Mouse (Mus musculus) left cerebral cortex, adult 8-10 months (tissue): ENCODE results near the gene Stk40. TPM values are rescaled to one million over a fixed set of nuclear protein-coding genes. Genes with fewer than 3 reads are reported as not detected.
A peak's percentile ranks its signal among the peaks of the same experiment; 100 is the strongest.

Experiments used
- DNase-seq, 2 experiments: peaks; one replicate each; pipeline ENCODE4 v3.0.0; 2022; ENCODE audit warnings: low spot score in 2 of 2
- total RNA-seq, 4 experiments: library from RNA; stranded (reverse); gene quantifications; 2 replicates each; pipeline ENCODE4 v1.2.4; 2022

The Stk40 gene
- total RNA-seq, 4 experiments from 2014 or later: 28.8 to 37.6 (median 33.8) TPM

DNA sequence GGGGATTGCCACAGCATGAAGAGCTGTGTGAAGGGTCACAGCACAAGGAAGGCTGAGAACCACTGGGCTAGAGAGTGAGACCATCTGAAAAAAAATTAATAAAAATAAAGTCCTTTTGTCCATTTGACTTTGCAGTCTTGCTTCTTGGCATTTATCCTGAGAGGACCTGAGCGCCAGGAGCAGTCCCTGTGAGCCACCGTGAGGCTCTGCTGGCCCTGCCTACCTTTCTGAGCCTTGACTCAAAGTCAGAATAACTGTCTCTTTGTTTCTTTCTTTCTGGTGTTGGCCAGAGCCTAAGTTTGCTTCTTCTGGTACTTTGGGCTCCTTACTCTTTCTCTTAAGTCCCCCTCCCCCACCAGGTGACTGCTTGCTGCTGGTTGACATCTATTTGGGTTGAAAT is 16.7 kb downstream of the Stk40 start:
- no peak for DNase-seq

DNA sequence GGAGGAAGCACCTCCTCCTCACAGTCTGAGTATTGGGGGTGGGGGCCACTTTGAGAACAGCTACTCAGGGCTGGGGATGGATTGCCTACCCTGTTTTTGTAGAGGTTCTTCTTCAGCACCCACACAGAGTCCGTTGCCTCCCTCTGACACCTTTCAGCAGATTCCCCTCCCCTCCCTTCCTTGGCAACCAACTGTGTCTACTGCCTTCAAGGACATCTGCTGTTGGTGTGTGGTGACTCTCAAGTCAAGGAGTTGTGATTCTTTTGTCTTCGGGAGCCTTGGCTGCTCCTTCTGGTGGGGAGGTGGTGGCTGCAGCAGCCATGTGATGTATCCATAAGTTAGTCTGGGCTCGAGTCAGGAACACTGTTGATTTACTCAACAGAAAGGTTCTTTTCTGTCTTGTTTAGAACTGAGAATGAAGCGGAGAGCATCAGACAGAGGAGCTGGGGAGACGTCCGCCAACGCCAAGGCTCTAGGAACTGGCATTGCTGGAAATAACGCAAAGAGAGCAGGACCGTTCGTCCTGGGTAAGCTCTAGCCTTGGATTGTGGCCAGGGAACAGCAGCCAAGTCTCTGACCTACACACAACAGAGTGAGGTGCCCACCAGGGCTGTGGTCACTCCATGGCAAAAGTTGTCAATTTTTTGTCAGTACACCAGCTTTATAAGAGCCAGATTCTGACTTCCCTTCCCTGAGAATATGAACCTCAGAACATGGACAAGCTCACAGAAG is 19.7 kb downstream of the Stk40 start:
- DNase-seq: peak in 1 of 2 experiments; percentile 71

DNA sequence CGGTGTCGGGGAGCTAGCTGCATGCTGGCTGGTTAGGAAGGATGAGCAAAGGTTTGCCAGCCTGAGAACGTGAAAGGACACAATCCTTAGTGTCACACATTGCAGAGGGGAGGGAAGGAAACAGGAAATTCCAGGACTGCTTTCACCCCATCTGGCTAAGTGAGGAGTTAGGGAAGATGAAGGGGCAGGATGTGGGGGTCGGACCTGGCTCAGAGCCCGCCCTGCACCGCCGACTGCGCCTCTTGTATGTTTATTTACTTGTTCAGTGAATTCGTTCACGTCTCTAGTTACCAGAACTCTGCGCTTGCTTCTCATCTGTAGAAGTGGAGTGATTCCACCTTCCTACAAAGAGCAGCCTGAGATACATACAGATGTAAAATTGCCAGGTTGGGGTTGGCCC is 26.7 kb downstream of the Stk40 start:
- DNase-seq: no peak

- peak in 1 of 2 experiments; percentile 51 for DNase-seq
Measured at GRCm38 (mm10) chr4:126131290-126132121, 27.7 kb downstream of the Stk40 start.

- no peak for DNase-seq
Measured at GRCm38 (mm10) chr4:126132636-126133264, 29.0 kb downstream of the Stk40 start.

GRCm38 (mm10) chr4:126134236-126134635 is 30.5 kb downstream of the Stk40 start:
- DNase-seq: no peak

- no peak for DNase-seq
Measured at GRCm38 (mm10) chr4:126134639-126135038, 30.9 kb downstream of the Stk40 start.

- DNase-seq: no peak
Measured at GRCm38 (mm10) chr4:126137773-126138172, 34.0 kb downstream of the Stk40 start.

DNA sequence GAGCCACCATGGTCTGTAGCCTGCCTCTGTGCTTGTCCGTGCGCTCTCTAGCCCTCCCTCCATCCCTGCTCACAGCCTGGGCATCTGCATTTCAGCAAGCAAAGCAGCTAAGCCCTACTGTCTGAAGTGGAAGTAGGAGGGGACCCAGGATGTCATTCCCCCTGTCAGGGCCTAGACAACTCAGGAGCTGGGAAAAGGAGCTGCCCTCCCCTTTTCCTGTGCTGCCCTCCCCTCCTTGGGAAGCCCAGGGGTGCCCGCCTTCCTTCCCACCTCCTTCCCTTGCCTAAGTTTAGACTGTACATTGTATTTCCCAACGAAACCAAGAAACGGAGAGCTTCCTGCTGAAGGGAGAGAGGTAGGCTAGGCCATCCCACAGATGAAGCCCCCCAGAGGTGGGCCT is 37.3 kb downstream of the Stk40 start:
- no peak for DNase-seq

- DNase-seq: no peak
Measured at GRCm38 (mm10) chr4:126145396-126145795, 41.6 kb downstream of the Stk40 start.

DNA sequence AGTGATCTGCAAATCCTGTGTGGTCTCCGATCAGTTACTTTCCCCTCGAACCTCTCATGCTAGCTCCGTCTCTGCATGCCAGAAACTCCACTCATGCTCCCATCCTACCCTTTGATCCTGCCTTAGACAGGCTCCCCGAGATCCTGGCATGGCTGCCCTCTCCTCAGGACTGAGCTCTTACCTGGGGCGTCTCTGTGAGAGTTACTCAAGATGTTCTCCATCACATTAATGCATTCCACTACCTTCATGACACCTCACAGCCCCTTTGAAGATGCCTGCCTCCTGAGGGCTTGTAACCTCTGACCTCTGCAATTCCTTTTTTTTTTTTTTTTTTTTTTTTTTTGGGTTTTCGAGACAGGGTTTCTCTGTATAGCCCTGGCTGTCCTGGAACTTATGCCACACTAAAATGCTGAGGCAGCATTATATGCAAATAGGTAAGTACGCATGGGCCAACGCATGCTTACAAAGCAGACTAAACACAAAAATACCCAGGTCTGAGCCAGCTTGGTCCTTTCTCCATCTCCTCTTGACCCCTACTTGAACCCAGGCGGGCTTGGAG is 43.3 kb downstream of the Stk40 start:
- no peak for DNase-seq

DNA sequence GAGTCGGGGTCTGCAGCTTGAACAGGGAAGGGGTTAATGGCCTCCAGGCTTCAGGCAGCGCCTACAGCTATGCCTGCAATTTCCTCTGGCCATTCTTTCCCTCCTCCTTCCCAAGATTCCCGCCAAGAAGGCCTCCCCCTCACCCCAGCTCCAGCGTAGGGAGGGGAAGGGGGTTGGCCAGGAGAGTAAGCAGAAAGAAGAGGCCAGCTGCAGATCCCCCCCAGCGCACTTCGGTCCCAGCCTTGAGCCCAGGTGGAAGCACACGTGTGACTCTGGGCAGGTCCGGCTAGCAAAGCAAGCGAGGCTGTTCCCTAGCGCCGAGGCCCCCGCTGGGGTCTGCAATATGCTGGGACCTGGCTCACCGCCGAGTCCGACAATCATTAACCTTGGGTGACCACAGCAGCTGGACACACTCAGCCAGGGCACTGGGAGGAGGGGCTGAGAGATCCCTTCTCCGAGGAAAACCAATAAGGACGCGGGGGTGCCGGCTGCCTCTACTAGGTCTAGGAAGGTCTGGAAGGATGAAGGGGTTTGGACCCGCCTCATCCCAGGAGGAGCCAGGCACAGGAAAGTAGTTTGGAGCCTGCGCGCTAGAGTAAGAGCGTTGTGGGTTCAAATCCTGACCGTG is 43.9 kb downstream of the Stk40 start, which contains the start of gene Eva1b:
Eva1b (plus strand) TSS at position 212 of the 628 bp plus-strand sequence.
- DNase-seq: no peak

DNA sequence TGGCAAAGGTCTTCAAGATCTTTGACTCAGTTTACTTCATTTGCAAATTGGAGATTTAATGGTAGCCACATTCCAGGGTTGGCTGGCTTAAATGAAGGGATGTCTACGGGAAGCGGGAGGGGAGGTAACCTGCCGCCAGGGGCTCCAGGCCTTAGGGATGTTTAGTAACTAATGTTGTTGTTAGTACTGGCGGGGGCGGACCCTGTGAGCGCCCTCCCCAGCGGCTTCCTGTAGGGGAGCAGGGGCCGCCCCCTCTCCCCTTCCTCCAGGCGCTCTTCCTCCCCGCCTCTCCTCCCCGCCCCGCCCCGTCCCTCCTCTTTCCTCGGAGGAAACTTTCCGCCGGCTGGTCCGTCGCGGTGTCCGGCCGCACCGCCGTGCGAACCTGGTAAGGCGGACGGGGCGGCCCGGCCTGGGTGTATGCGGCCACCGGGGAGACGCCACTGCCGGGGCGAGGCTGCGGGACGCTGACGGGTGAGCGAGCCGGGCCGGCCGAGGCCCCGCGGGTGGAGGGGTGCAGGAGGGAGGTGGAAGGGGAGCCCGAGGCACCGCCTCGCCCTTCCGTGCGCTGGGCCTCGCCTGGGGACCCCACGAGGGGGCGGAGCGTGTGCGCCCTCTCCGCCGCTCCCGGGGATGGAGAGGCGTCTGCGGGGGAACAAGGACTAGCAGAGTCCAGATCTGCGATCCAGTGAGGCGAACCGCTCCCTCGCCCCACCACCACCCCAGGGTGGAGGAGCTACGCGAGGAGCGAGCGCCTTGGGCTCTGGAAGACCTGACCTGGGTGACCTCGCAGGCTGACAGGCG is 44.6 kb downstream of the Stk40 start:
- no peak for DNase-seq

- DNase-seq: no peak
Measured at GRCm38 (mm10) chr4:126149041-126149676, 45.4 kb downstream of the Stk40 start.

GRCm38 (mm10) chr4:126149798-126150197 is 46.0 kb downstream of the Stk40 start:
- DNase-seq: no peak

GRCm38 (mm10) chr4:126150297-126150948 is 46.7 kb downstream of the Stk40 start:
- DNase-seq: no peak

GRCm38 (mm10) chr4:126150949-126151320 is 47.2 kb downstream of the Stk40 start:
- no peak for DNase-seq

DNA sequence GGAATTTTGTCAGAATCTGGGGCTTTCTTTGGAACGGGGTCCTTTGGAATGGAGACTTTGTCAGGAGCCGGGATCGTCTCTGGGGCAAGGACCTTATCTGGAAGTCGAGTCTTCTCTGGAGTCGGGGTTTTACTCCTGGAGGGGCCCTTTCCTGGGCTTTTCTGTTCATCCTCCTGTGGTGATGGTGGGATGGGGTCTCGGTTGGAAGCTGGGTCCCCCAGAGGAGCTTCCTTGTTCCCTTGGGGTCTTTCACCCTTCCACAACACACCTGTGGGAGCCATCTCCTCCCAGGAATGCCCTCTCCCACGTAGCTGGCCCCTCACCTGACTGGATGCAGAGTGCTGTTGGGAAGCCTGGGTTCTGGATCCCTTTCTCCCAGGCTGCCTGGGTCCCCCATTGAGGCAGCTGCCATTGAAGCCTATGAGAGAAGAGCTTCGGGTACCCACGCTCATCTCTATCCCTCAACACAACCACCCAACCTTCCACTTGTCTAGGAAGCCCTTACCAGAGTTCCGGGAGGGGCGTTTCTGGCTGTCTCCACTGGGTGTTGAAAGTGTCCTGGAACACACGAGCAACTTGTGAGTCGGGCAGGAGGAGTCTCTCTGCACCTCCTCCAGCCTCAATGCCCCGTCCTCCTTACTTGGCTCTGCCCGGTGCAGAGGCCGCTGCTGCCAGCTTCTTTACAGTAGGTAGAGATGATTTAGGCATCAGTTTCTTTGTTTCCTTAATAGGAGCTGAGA is 48.1 kb downstream of the Stk40 start:
- DNase-seq: no peak

DNA sequence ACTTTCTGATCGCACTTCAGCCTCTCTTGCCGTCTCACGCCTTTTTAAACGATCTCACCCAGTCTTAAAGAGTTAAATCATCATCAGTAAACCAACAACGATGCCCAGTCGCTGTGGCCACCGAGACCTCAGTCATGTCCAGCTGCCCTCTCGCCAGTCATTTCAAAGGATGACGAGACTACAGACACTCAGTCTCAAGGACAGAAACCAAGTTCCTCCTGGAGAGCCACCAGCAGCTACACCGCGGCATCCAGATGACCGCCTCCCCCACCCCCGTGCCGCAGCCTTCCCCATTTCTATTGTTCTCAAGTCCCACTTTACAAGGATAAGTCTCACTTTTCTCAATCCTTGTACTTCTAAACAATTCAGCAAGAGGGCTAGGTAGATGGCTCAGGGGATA is 49.1 kb downstream of the Stk40 start:
- no peak for DNase-seq
